ENCODE assay signal across 9 mouse cellular contexts in genomic region chr11:93812125-93812868, GRCm38 (mm10).
A peak's percentile ranks its signal among the peaks of the same experiment; 100 is the strongest.
DNase-seq lines count a peak whose midpoint lies in the region; ATAC-seq and TF ChIP-seq lines count a peak whose summit lies in the region.
"Had no signal": no experiment of that assay in that cellular context is flagged by ENCODE, and none has a peak within 500 bp of the region (broad histone marks: within the 10 kb centered on the region; RNA-seq: fewer than 3 reads in every experiment).

No protein-coding gene starts in this region.

- H3K9ac ChIP-seq in ES-Bruce4 (ENCODE audit: low read depth, poor library complexity, severe bottlenecking) = no peak overlapping the region
- no peak overlapping the region for H3K9ac ChIP-seq in forebrain, embryonic 15.5 days (replicated peaks)
- H3K9ac ChIP-seq in liver, postnatal 0 days (replicated peaks) = no peak overlapping the region
- H3K9ac ChIP-seq: liver, embryonic 13.5 days had no signal

- H3K27me3 ChIP-seq in ES-Bruce4 (ENCODE audit: control insufficient read depth, insufficient read depth, low read length, poor library complexity, severe bottlenecking) = no peaks in the 10 kb centered on the region
- H3K27me3 ChIP-seq in forebrain, embryonic 15.5 days = no peaks in the 10 kb centered on the region
- H3K27me3 ChIP-seq in liver, postnatal 0 days (ENCODE audit: insufficient read depth, low read length) = no peaks in the 10 kb centered on the region
- H3K27me3 ChIP-seq: liver, embryonic 13.5 days had no signal

- TF ChIP-seq POLR2A in ES-Bruce4 (IDR thresholded peaks at IDR 0.05; ENCODE audit: insufficient read depth, low read length) = no peak

- peak; percentile 63 for TF ChIP-seq CTCF in ES-Bruce4 (IDR thresholded peaks at IDR 0.05; ENCODE audit: low read depth, low read length)
- peak; percentile 84 for TF ChIP-seq CTCF in liver, postnatal 0 days (IDR thresholded peaks at IDR 0.05; ENCODE audit: low read depth)

- H3K4me3 ChIP-seq in ES-Bruce4 (ENCODE audit: low read depth, low read length) = no peak overlapping the region
- H3K4me3 ChIP-seq in forebrain, embryonic 15.5 days = no peak overlapping the region
- no peak overlapping the region for H3K4me3 ChIP-seq in liver, postnatal 0 days (ENCODE audit: low read depth, low read length)
- H3K4me3 ChIP-seq: liver, embryonic 13.5 days had no signal

- no peak for TF ChIP-seq EP300 in ES-Bruce4 (IDR thresholded peaks at IDR 0.05; ENCODE audit: insufficient read depth, low read depth, low read length)
- no peak for TF ChIP-seq EP300 in liver, postnatal 0 days (IDR thresholded peaks at IDR 0.05; ENCODE audit: low read depth)

- no peaks in the 10 kb centered on the region for H3K4me1 ChIP-seq in ES-Bruce4 (ENCODE audit: control insufficient read depth, insufficient read depth, low read length)
- no peaks in the 10 kb centered on the region for H3K4me1 ChIP-seq in forebrain, embryonic 15.5 days
- no peaks in the 10 kb centered on the region for H3K4me1 ChIP-seq in liver, postnatal 0 days (ENCODE audit: insufficient read depth)
- H3K4me1 ChIP-seq: liver, embryonic 13.5 days had no signal

- H3K4me2 ChIP-seq in forebrain, embryonic 15.5 days (replicated peaks) = no peak overlapping the region
- no peak overlapping the region for H3K4me2 ChIP-seq in liver, postnatal 0 days (ENCODE audit: low read depth, low read length)
- H3K4me2 ChIP-seq: liver, embryonic 13.5 days had no signal

- H3K27ac ChIP-seq in ES-Bruce4 (ENCODE audit: insufficient read depth, low read length) = no peak overlapping the region
- H3K27ac ChIP-seq in forebrain, embryonic 15.5 days (replicated peaks) = no peak overlapping the region
- no peak overlapping the region for H3K27ac ChIP-seq in liver, postnatal 0 days (ENCODE audit: low read depth)
- H3K27ac ChIP-seq: liver, embryonic 13.5 days had no signal

- DNase-seq in 416B (ENCODE audit: low read depth) = peak; percentile 60
- peak; percentile 77 for DNase-seq in cerebellum, adult 11-12 months
- DNase-seq in kidney, postnatal 10 days = peak; percentile 64
- DNase-seq in liver, postnatal 0 days = peak; percentile 27
- peak; percentile 77 for DNase-seq in retina, embryonic 14.5 days (ENCODE audit: low spot score)
- no peak for DNase-seq in MN1 (ENCODE audit: low spot score)
- DNase-seq: liver, embryonic 13.5 days had no signal

- no peaks in the 10 kb centered on the region for H3K9me3 ChIP-seq in ES-Bruce4 (replicated peaks; ENCODE audit: control insufficient read depth, insufficient read depth, low read length, poor library complexity, severe bottlenecking)
- no peaks in the 10 kb centered on the region for H3K9me3 ChIP-seq in forebrain, embryonic 15.5 days
- no peaks in the 10 kb centered on the region for H3K9me3 ChIP-seq in liver, postnatal 0 days (ENCODE audit: low read length)
- H3K9me3 ChIP-seq: liver, embryonic 13.5 days had no signal

- WGBS in forebrain, embryonic 15.5 days = 32% methylated on average over 11 of the region's 11 CpGs
- WGBS in liver, postnatal 0 days (ENCODE audit: insufficient replicate concordance) = 30% methylated on average over 11 of the region's 11 CpGs

- H3K36me3 ChIP-seq in ES-Bruce4 (ENCODE audit: control insufficient read depth, insufficient read depth, low read length, poor library complexity, severe bottlenecking) = no peaks in the 10 kb centered on the region
- no peaks in the 10 kb centered on the region for H3K36me3 ChIP-seq in forebrain, embryonic 15.5 days
- H3K36me3 ChIP-seq in liver, postnatal 0 days (replicated peaks; ENCODE audit: insufficient read depth, low read length) = no peaks in the 10 kb centered on the region
- H3K36me3 ChIP-seq: liver, embryonic 13.5 days had no signal

- ATAC-seq in forebrain, embryonic 15.5 days (replicated peaks) = peak; percentile 78
- no peak for ATAC-seq in liver, postnatal 0 days
